Mouse (Mus musculus) fat pad, adult 2 months (tissue): ENCODE data around the gene Atg4a.

Source experiments
- DNase-seq: peaks from one replicate; pipeline ENCODE4 v3.0.0-alpha.2; 2011; ENCODE audit warnings: low read depth, low spot score; ENCODE audit errors: extremely low read depth

Atg4a gene

DNA sequence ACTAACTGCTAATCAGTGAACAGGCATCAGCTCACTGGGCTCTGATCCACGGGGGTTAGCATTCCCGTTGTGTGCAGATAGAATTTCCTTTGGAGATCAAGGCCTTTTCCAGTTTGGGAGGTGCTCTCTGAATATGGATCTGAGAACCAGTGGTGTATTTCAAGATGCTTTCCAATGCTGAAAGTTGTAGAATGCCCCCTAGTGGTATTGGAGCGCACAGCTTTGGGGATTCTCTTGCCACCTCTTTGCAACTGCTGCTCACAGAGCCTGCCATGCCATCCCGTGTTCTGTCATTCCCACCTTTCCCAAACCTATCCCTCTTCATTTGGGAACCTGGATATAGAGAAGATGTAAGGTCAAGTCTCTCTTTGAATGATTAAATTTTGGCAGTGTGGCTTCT is 201.5 kb downstream of the Atg4a start:
- DNase-seq, result no peak

DNA sequence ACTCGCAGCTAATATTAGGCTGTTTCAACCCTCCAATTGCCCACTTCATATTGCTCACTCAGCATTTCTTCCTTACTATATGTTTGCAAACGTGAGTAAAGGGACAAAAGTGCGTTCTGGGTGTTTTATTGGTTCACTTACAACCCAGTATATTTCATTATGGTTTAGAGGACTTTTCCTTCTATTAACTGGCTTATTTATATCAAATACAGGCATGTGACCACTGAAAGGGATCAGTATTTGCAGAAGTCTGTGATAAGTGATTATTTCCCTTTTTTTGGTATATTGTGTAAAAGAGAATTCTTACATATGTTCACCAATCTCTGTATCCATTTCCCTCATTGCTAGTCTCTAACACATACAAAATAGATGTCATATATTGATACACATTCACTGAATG is 203.7 kb downstream of the Atg4a start:
- no peak for DNase-seq

DNA sequence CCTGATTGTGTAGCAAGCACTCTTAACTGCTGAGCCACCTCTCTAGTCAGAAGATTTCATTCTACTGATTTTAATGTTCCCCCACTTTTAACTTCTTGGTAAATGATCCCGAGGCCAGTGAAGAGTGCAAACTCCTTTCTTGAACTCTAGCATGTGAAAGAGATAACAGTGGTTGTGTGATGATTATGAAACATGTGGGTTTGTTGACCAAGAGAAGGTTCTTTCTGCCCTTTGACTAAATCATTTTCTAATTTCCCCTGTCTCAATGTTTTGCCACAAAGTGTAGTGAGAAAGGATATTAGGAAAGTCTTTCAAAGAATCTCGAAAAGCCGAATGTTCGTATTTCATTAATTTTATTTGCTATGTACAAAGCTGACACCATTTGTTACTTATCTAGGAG is 208.4 kb downstream of the Atg4a start:
- no peak for DNase-seq

DNA sequence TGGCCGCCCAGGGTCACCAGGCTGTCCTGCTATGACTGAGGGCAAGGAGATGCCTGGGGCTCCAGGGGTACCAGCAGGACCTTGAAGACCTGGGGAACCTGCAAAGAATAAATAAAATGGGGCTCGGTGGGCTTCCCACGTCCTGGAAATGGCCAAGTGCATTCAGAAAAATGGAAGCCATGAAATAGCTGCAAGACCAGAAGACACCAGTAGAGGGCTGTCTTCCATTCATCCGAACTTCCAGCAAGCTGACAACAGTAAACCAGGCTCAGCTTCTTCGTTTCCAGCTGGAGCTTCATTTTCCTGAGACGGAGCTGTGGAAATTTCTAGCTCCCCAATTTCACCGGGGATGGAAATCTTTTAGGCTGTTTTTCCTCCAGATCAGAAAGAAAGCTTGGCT is 218.6 kb downstream of the Atg4a start:
- DNase-seq, result no peak

DNA sequence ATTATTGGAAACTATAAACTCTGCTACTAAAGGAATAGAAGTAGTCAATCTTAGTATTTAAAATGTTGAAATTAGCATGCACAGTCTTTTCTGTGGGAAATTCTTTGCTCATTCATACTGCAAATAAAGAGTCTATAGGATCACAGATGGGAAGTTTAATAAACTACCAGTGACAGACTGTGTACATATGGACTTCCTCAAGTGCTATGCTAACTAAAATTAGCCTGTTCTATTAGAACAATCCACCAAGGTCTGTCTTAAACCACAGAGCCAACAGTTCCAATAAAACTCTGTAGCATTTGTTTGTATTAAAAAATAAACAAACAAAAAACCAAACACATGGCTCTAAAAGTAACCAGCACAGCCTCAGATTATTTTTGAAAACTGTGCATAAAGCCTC is 238.3 kb downstream of the Atg4a start:
- DNase-seq, result no peak

DNA sequence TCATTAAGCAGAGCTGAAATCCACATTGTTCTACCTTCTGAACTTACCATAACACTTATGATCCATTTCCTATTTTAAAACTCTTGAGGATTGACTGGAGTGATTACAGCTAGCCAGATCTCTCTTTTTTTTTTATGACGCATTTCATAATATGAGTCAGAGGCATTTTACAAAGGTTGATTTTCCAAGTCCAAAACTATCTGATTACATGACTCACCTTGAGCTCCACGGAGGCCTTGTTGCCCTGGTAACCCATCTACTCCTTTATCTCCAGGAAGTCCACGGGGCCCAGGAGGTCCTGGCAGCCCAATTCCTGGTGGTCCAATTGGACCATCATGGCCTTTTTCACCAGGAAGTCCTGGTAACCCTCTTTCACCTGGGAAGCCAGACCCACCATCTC is 242.3 kb downstream of the Atg4a start:
- no peak for DNase-seq

DNA sequence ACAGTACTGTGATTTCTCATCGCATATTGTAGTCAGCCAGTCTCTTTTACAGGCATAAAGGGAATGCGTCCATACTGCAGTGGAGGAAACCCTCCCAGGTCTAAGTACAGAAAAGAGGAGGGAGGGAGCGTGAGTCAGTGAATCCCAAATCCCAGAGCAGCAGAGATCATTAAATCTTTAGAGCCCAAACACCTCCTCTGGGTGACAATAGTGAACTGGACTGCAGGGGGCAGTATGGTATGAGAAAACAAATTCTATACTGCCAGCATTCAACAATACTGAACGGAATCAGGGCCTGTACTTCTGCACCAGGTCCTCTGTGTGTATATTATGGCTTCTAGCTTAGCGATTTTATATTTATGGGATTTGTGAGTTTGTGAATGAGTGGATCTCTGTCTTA is 256.1 kb downstream of the Atg4a start:
- no peak for DNase-seq
